In the genomic region with DNA sequence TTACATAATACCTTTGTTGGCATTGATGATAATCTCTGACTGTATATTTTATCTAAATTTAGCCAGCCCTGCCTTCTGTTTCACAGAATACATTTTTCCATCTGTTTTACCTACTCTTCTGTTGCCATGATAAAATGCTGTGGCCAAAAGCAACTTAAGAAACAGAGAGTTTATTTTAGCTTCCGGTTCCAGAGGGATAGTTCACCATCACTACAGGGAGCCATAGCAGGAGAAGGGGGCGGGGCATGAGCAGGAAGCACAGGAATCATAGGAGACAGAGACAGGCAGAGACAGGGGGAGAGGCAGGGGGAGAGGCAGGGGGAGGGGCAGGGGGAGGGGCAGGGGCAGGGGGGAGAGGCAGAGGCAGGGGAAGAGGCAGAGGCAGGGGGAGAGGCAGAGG, we compare ENCODE assay signal across 20 mouse cellular contexts.
DNase-seq lines count a peak whose midpoint lies in the region; ATAC-seq lines count a peak whose summit lies in the region.
"Had no signal": no experiment of that assay in that cellular context is flagged by ENCODE, and none has a peak within 500 bp of the region (broad histone marks: within the 10 kb centered on the region; RNA-seq: fewer than 3 reads in every experiment).

No protein-coding gene starts in this region.

- DNase-seq in frontal cortex, postnatal 36 days (ENCODE audit: low spot score in 2 of 2) = no peak
- DNase-seq in layer of hippocampus, adult 9-11 months = peak; percentile 18
- DNase-seq in layer of hippocampus, postnatal 14 days (ENCODE audit: low spot score in 2 of 2) = no peak
- peak; percentile 35 for DNase-seq in telencephalon, adult 2 months (ENCODE audit: low read depth, low spot score)
- DNase-seq in right cerebral cortex, postnatal 4 days = no peak
- DNase-seq: adrenal gland, adult 2 months; adrenal gland, postnatal 10 days; adrenal gland, postnatal 25 days; B cell, adult 2 months; cerebellum, adult 11-12 months; cerebellum, adult 2 months; cerebellum, adult 9-10 months; cerebellum, postnatal 10 days; cerebellum, postnatal 25 days; forebrain, postnatal 0 days had no signal

- peak; percentile 75 for ATAC-seq in frontal cortex, adult (ENCODE audit: low TSS enrichment)
- ATAC-seq: CD4-positive, CD25-positive, alpha-beta regulatory T cell, adult 4 months; forebrain, embryonic 13.5 days; forebrain, embryonic 15.5 days; forebrain, postnatal 0 days; Patski had no signal

Comparison
In these comparisons a context has a peak if more than half of its experiments do, and no peak if none do; other contexts are left out.
1. DNase-seq: peak in layer of hippocampus, adult 9-11 months (single experiment) and telencephalon, adult 2 months (single experiment); none in frontal cortex, postnatal 36 days (0 of 2), layer of hippocampus, postnatal 14 days (0 of 2) and right cerebral cortex, postnatal 4 days (single experiment).